9 mouse cellular contexts compared by ENCODE assay signal in the genomic region with DNA sequence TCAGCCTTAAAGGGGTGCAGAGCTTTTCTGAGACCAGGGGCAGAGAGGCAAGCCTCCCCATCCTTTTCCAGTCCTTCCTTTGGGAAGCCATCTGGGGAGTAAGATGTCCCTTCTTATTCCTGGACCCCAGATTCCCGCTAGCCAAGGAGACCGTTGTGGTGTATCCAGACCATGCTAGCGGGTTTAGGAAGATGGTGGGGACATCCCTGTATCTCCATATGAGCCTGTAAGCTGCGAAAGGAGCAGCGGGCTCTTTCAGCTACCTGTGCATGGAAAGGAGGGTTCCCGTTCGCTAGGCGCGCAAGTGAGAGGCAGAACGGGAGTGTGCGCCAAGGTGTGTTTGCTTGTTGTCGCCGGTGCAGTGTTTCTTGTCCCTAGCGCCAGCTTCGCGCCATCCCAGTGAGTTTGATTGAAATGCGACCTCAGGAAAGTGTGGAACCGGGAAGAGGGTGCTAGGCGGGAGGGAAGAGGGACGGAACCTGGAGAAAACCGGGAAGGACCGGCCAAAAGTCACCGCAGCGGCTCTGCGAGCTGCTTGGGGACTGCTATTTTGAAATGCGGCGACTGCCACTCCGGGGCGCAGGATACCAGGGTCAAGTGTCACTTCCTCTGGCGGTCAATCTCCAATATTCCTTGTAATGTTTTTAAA. TPM values are rescaled to one million over a fixed set of nuclear protein-coding genes. Genes with fewer than 3 reads are reported as not detected.
DNase-seq lines count a peak whose midpoint lies in the region; ATAC-seq and TF ChIP-seq lines count a peak whose summit lies in the region.
"Had no signal": no experiment of that assay in that cellular context is flagged by ENCODE, and none has a peak within 500 bp of the region (broad histone marks: within the 10 kb centered on the region; RNA-seq: fewer than 3 reads in every experiment).

No protein-coding gene starts in this region.

- WGBS in hindbrain, embryonic 14.5 days = under 1% methylated on average over 30 of the region's 30 CpGs
- 3% methylated on average over 30 of the region's 30 CpGs for WGBS in liver, adult 2 months
- under 1% methylated on average over 30 of the region's 30 CpGs for WGBS in stomach, postnatal 0 days

- intact Hi-C loops in gastrocnemius, adult 2 months (cut with DNase I) = no loop called here

- peak overlapping the region; percentile 16 for H3K9ac ChIP-seq in hindbrain, embryonic 14.5 days
- peak overlapping the region; percentile 26; the same call in 1 of the 2 replicates for H3K9ac ChIP-seq in liver, adult 2 months (ENCODE audit: low read depth, low read length)
- H3K9ac ChIP-seq in stomach, postnatal 0 days (ENCODE audit: low read length) = no peak overlapping the region

- peak overlapping the region; percentile 43 for H3K4me2 ChIP-seq in hindbrain, embryonic 14.5 days (replicated peaks)
- H3K4me2 ChIP-seq in stomach, postnatal 0 days (replicated peaks; ENCODE audit: low read depth) = peak overlapping the region; percentile 31

- peaks cover 68% of the 10 kb centered on the region for H3K27me3 ChIP-seq in hindbrain, embryonic 14.5 days (ENCODE audit: control insufficient read depth, insufficient read depth, low read length)
- H3K27me3 ChIP-seq in liver, adult 2 months (ENCODE audit: control insufficient read depth, insufficient read depth, low read length) = peaks cover 12% of the 10 kb centered on the region; the same call in 1 of the 2 replicates
- H3K27me3 ChIP-seq in stomach, postnatal 0 days (ENCODE audit: control insufficient read depth, insufficient read depth, low read length) = peaks cover 23% of the 10 kb centered on the region; the same call in 1 of the 2 replicates

- no peak for TF ChIP-seq EP300 in stomach, postnatal 0 days (optimal IDR thresholded peaks at IDR 0.05)

- no peak for TF ChIP-seq CTCF in gastrocnemius, adult 2 months (IDR thresholded peaks at IDR 0.05)
- TF ChIP-seq CTCF in liver, adult 2 months (IDR thresholded peaks at IDR 0.05; ENCODE audit: low read depth, low read length) = no peak
- TF ChIP-seq CTCF in stomach, postnatal 0 days (IDR thresholded peaks at IDR 0.05; ENCODE audit: low read depth) = no peak

- H3K4me3 ChIP-seq in gastrocnemius, adult 2 months = peak overlapping the region; percentile 61
- peak overlapping the region; percentile 24 for H3K4me3 ChIP-seq in hindbrain, embryonic 14.5 days (replicated peaks; ENCODE audit: low read length)
- peak overlapping the region; percentile 39; the same call in 1 of the 2 replicates for H3K4me3 ChIP-seq in liver, adult 2 months (ENCODE audit: insufficient read depth, low read depth, low read length)
- peak overlapping the region; percentile 15 for H3K4me3 ChIP-seq in stomach, postnatal 0 days (ENCODE audit: low read depth, low read length)

- no peak for ATAC-seq in hindbrain, embryonic 14.5 days (ENCODE audit: low FRiP score)
- ATAC-seq in stomach, postnatal 0 days (ENCODE audit: low FRiP score, low TSS enrichment) = no peak

- H3K36me3 ChIP-seq in hindbrain, embryonic 14.5 days (replicated peaks; ENCODE audit: control insufficient read depth, insufficient read depth) = no peaks in the 10 kb centered on the region
- no peaks in the 10 kb centered on the region for H3K36me3 ChIP-seq in liver, adult 2 months (ENCODE audit: control insufficient read depth, insufficient read depth, low read length)
- no peaks in the 10 kb centered on the region for H3K36me3 ChIP-seq in stomach, postnatal 0 days (ENCODE audit: control insufficient read depth, insufficient read depth, low read length)

- no peak for TF ChIP-seq POLR2A in liver, adult 2 months (IDR thresholded peaks at IDR 0.05; ENCODE audit: extremely low read depth, insufficient read depth, low read length)

- DNase-seq in gastrocnemius, adult 2 months = no peak
- DNase-seq in gastrocnemius, postnatal 4 days (ENCODE audit: low spot score in 2 of 2) = no peak
- peak; percentile 75 for DNase-seq in embryo, embryonic 9.5 days (ENCODE audit: extremely low spot score)
- DNase-seq in hindbrain, embryonic 14.5 days (ENCODE audit: low spot score) = no peak
- DNase-seq in liver, adult 2 months (ENCODE audit: extremely low read depth, low read depth, low spot score) = peak; percentile 33
- no peak for DNase-seq in stomach, postnatal 0 days (ENCODE audit: low spot score)
- no peak for DNase-seq in layer of hippocampus, adult 9-11 months
- no peak for DNase-seq in frontal cortex, postnatal 36 days (ENCODE audit: low spot score in 2 of 2)

- H3K9me3 ChIP-seq in hindbrain, embryonic 14.5 days (ENCODE audit: control insufficient read depth, low read length) = no peaks in the 10 kb centered on the region
- H3K9me3 ChIP-seq in stomach, postnatal 0 days (ENCODE audit: control insufficient read depth, low read length) = no peaks in the 10 kb centered on the region

- H3K4me1 ChIP-seq in hindbrain, embryonic 14.5 days (replicated peaks; ENCODE audit: control insufficient read depth, insufficient read depth, low read length) = no peaks in the 10 kb centered on the region
- peaks cover 3% of the 10 kb centered on the region; the same call in 1 of the 2 replicates for H3K4me1 ChIP-seq in liver, adult 2 months (ENCODE audit: control insufficient read depth, insufficient read depth, low read length)
- no peaks in the 10 kb centered on the region for H3K4me1 ChIP-seq in stomach, postnatal 0 days (replicated peaks; ENCODE audit: control insufficient read depth, insufficient read depth)

- H3K79me2 ChIP-seq in liver, adult 2 months (ENCODE audit: control insufficient read depth, insufficient read depth, low read length) = no peaks in the 10 kb centered on the region

- no peak overlapping the region for H3K27ac ChIP-seq in gastrocnemius, adult 2 months
- H3K27ac ChIP-seq in hindbrain, embryonic 14.5 days = peak overlapping the region; percentile 4; the same call in 1 of the 2 replicates
- no peak overlapping the region for H3K27ac ChIP-seq in liver, adult 2 months (replicated peaks; ENCODE audit: insufficient read depth, low read depth, low read length)
- no peak overlapping the region for H3K27ac ChIP-seq in stomach, postnatal 0 days (replicated peaks)

RNA-seq across cellular contexts. Expression of gene Insig1, which starts 46.8 kb away (rescaled TPM):
- total RNA-seq in gastrocnemius, adult 2 months (2021) = 1 to 10 TPM; 9.2 to 9.8 TPM
- 10 to 100 TPM; 42.4 to 51.0 TPM for total RNA-seq in gastrocnemius, postnatal 4 days (2021)
- 79.0 and 92.6 TPM in 2 replicates for polyA plus RNA-seq in hindbrain, embryonic 14.5 days (2014; fragmentation: Nextera tagmentation; extraction: Ambion mirVana)
- 566 and 594 TPM in 2 replicates for total RNA-seq in liver, adult 2 months (2014; rRNA removed)
- 465 and 525 TPM in 2 replicates for polyA plus RNA-seq in liver, adult 2 months (2012; rRNA removed)
- polyA plus RNA-seq in stomach, postnatal 0 days (2015; fragmentation: Nextera tagmentation; extraction: Ambion mirVana) = 62.3 and 67.7 TPM in 2 replicates

RNA-seq across cellular contexts. Expression of gene En2, which starts 47.5 kb away (rescaled TPM):
- total RNA-seq in gastrocnemius, adult 2 months (2021) = under 1 TPM; 0.36 to 0.54 TPM
- under 1 TPM in 1 of 2 experiments, not detected in 1; 0.18 TPM for total RNA-seq in gastrocnemius, postnatal 4 days (2021)
- 0.07 and 0.98 TPM in 2 replicates for polyA plus RNA-seq in hindbrain, embryonic 14.5 days (2014; fragmentation: Nextera tagmentation; extraction: Ambion mirVana)
- total RNA-seq in liver, adult 2 months (2014; rRNA removed) = under 0.01 and 0.13 TPM in 2 replicates
- polyA plus RNA-seq in liver, adult 2 months (2012; rRNA removed) = 0.02 TPM in 1 of 2 replicates, not detected in the other
- not detected in 2 replicates for polyA plus RNA-seq in stomach, postnatal 0 days (2015; fragmentation: Nextera tagmentation; extraction: Ambion mirVana)
- polyA plus RNA-seq: C2C12 had no signal

Comparison
In these comparisons a context has a peak if more than half of its experiments do, and no peak if none do; other contexts are left out.
1. DNase-seq: peak in embryo, embryonic 9.5 days (single experiment) and liver, adult 2 months (single experiment); none in gastrocnemius, adult 2 months (single experiment), gastrocnemius, postnatal 4 days (0 of 2), hindbrain, embryonic 14.5 days (single experiment), stomach, postnatal 0 days (single experiment), layer of hippocampus, adult 9-11 months (single experiment) and frontal cortex, postnatal 36 days (0 of 2).
2. RNA of gene Insig1, which starts 46.8 kb away (total RNA-seq): 566 to 594 TPM in liver, adult 2 months; 42.4 to 51.0 TPM in gastrocnemius, postnatal 4 days and 9.2 to 9.8 TPM in gastrocnemius, adult 2 months; every median in the first group is over 10 times any median in the second.
3. Peak in every context shown above with its lines, with median percentiles within 50 percentile points of each other: H3K4me3 ChIP-seq.